Mouse (Mus musculus) G1E (cell line): ENCODE results near the gene Olfr1396. TPM values are rescaled to one million over a fixed set of nuclear protein-coding genes. Genes with fewer than 3 reads are reported as not detected.

Experiments used
- ATAC-seq: 2 replicates; pipeline ENCODE4 v1.8.0; 2016; ENCODE audit warnings: mild to moderate bottlenecking; ENCODE audit not compliant: insufficient number of reproducible peaks, poor library complexity, low FRiP score, severe bottlenecking; ENCODE audit errors: extremely low read depth
- DNase-seq: peaks from one replicate; pipeline ENCODE4 v3.0.0; 2012; ENCODE audit warnings: low spot score
- H3K27me3 ChIP-seq: 2 replicates; pipeline ENCODE4 v1.6.1; 2012; ENCODE audit warnings: mild to moderate bottlenecking, low read length, inconsistent platforms; ENCODE audit not compliant: insufficient read depth
- H3K36me3 ChIP-seq: replicated peaks from 2 replicates; pipeline ENCODE3; 2012; ENCODE audit warnings: mild to moderate bottlenecking, inconsistent platforms
- H3K4me1 ChIP-seq: 2 replicates; pipeline ENCODE4 v1.6.1; 2012; ENCODE audit warnings: low read depth, low read length, inconsistent platforms, mixed read lengths; ENCODE audit not compliant: insufficient read depth
- H3K4me3 ChIP-seq: 2 replicates; pipeline ENCODE4 v1.5.1; 2012; ENCODE audit warnings: low read depth, mild to moderate bottlenecking, inconsistent platforms, low read length, moderate library complexity, mixed read lengths
- H3K9me3 ChIP-seq: replicated peaks from 2 replicates; pipeline ENCODE4 v1.6.1; 2012; ENCODE audit warnings: inconsistent platforms
- CTCF ChIP-seq: IDR thresholded peaks from 2 replicates; pipeline ENCODE4 v1.5.1; 2012; ENCODE audit warnings: low read depth, low read length, inconsistent platforms, mixed read lengths
- GATA1 ChIP-seq: IDR thresholded peaks from 2 replicates; pipeline ENCODE4 v1.6.1; 2012; ENCODE audit warnings: borderline replicate concordance, low read length, inconsistent platforms, mixed read lengths
- GATA2 ChIP-seq: IDR thresholded peaks from 2 replicates; pipeline ENCODE4 v1.6.1; 2012; ENCODE audit warnings: low read depth, low read length, inconsistent platforms, borderline replicate concordance
- POLR2AphosphoS5 ChIP-seq: IDR thresholded peaks from 2 replicates; pipeline ENCODE4 v1.6.1; 2012; ENCODE audit warnings: low read depth, low read length, inconsistent platforms; ENCODE audit not compliant: insufficient replicate concordance
- TAL1 ChIP-seq: conservative IDR thresholded peaks from 2 replicates; pipeline ENCODE4 v1.6.1; 2012; ENCODE audit warnings: low read depth, low read length, inconsistent platforms, mixed read lengths
- polyA plus RNA-seq: library from polyadenylated mRNA; stranded (reverse); fragments of >175 nt; gene quantifications from 2 replicates; pipeline ENCODE4 v1.2.3, GENCODE M21; 2012
- total RNA-seq, 2 experiments: library from RNA; stranded (forward) in 1 of 2; stranded (reverse) in 1 of 2; fragments of 200-1000 nt in 1 of 2; fragments of >200 nt in 1 of 2; fragmentation: Nextera tagmentation in 1 of 2; gene quantifications; 2 replicates each; pipeline ENCODE4 v1.2.3; 2014 to 2017

The Olfr1396 gene
- total and polyA plus RNA-seq, 3 experiments = 0.11 TPM; not detected in 2

GRCm38 (mm10) chr11:49114158-49114557 lies 516 bp downstream of the Olfr1396 start:
- no peak for ATAC-seq
- Histone ChIP-seq H3K27me3 (peaks cover 24% of the 10 kb centered on the region), H3K4me1 (no peaks in the 10 kb centered on the region), H3K9me3 (no peaks in the 10 kb centered on the region), H3K4me3 (no peak overlapping the region), H3K36me3 (no peaks in the 10 kb centered on the region)
- no peak for DNase-seq
- TF ChIP-seq GATA2 (no peak), GATA1 (no peak), CTCF (no peak), POLR2AphosphoS5 (no peak), TAL1 (no peak)

- Histone ChIP-seq H3K4me3 (no peak overlapping the region), H3K27me3 (peaks cover 21% of the 10 kb centered on the region)
- ATAC-seq = no peak
These were observed 2.0 kb downstream of the Olfr1396 start for GRCm38 (mm10) chr11:49112624-49113219.

GRCm38 (mm10) chr11:49111000-49111399 lies 3.7 kb downstream of the Olfr1396 start:
- Histone ChIP-seq H3K4me1 (no peaks in the 10 kb centered on the region; the same call in 1 of the 2 replicates), H3K36me3 (no peaks in the 10 kb centered on the region), H3K27me3 (peaks cover 14% of the 10 kb centered on the region), H3K9me3 (no peaks in the 10 kb centered on the region), H3K4me3 (no peak overlapping the region)
- TF ChIP-seq GATA2 = no peak
- no peak for TF ChIP-seq CTCF
- TF ChIP-seq POLR2AphosphoS5 = no peak
- TF ChIP-seq TAL1 = no peak
- TF ChIP-seq GATA1 = no peak
- DNase-seq = no peak
- ATAC-seq = no peak

More at GRCm38 (mm10) chr11:49112624-49113219, 2.0 kb downstream of the Olfr1396 start:
- DNase-seq = no peak
- Histone ChIP-seq H3K4me1 (no peaks in the 10 kb centered on the region), H3K36me3 (no peaks in the 10 kb centered on the region), H3K9me3 (no peaks in the 10 kb centered on the region)
- TF ChIP-seq GATA1 (no peak), TAL1 (no peak), POLR2AphosphoS5 (no peak), GATA2 (no peak), CTCF (no peak)

GRCm38 (mm10) chr11:49108833-49109232 lies 5.8 kb downstream of the Olfr1396 start:
- Histone ChIP-seq H3K9me3 (no peaks in the 10 kb centered on the region), H3K4me1 (peaks cover 9% of the 10 kb centered on the region), H3K36me3 (no peaks in the 10 kb centered on the region), H3K27me3 (peaks cover 11% of the 10 kb centered on the region), H3K4me3 (no peak overlapping the region)
- TF ChIP-seq TAL1 (no peak), CTCF (peak; percentile 64; the same call in 1 of the 2 replicates), GATA1 (no peak), GATA2 (no peak), POLR2AphosphoS5 (no peak)
- no peak for DNase-seq
- ATAC-seq = no peak

GRCm38 (mm10) chr11:49107650-49108537 lies 6.8 kb downstream of the Olfr1396 start:
- TF ChIP-seq GATA2 = no peak
- no peak for TF ChIP-seq GATA1
- TF ChIP-seq TAL1 = no peak
- no peak for TF ChIP-seq POLR2AphosphoS5
- Histone ChIP-seq H3K27me3 (peaks cover 5% of the 10 kb centered on the region), H3K4me3 (no peak overlapping the region), H3K4me1 (peaks cover 17% of the 10 kb centered on the region), H3K36me3 (peaks cover 4% of the 10 kb centered on the region), H3K9me3 (no peaks in the 10 kb centered on the region)
- ATAC-seq (no peak), DNase-seq (no peak)

GRCm38 (mm10) chr11:49105752-49106151 lies 8.9 kb downstream of the Olfr1396 start:
- H3K36me3 ChIP-seq = peaks cover 17% of the 10 kb centered on the region
- ATAC-seq (no peak), DNase-seq (no peak)
- H3K4me3 ChIP-seq = no peak overlapping the region
- no peaks in the 10 kb centered on the region; the same call in 1 of the 2 replicates for H3K27me3 ChIP-seq
- TF ChIP-seq GATA2 = no peak
- no peak for TF ChIP-seq GATA1
- TF ChIP-seq CTCF = no peak
- TF ChIP-seq TAL1 = no peak
- TF ChIP-seq POLR2AphosphoS5 = no peak
- peaks cover 39% of the 10 kb centered on the region for H3K4me1 ChIP-seq
- H3K9me3 ChIP-seq = no peaks in the 10 kb centered on the region
